Mouse (Mus musculus): ENCODE results near the gene Ttc28. TPM values are rescaled to one million over a fixed set of nuclear protein-coding genes. Genes with fewer than 3 reads are reported as not detected.
A peak's percentile ranks its signal among the peaks of the same experiment; 100 is the strongest.

Ttc28 gene
- total and polyA plus RNA-seq, 2 experiments = 0.81 to 0.83 TPM

DNA sequence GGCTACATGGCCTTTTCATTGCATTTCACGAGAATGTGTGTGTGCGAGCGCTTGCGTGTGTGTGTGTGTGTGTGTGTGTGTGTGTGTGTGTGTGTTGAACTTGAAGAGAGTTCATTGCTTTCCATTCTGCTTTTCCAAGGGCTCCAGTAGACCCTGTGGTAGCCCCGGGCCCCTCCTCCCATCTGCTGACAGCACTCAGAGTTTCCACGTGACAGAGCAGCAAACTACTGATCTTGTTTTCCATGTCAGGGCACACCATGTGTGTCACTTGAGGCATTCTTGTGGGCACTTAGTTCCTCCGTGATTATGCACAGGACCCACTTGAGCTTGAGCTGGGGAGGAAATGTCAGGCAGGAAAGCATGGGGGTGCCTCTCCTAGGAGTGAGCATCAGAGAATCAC, 177.5 kb downstream of the Ttc28 start:
- H3K79me2 ChIP-seq (ENCODE audit: control insufficient read depth, insufficient read depth, low read length) = no peaks in the 10 kb centered on the region
- no peaks in the 10 kb centered on the region for H3K36me3 ChIP-seq (ENCODE audit: control insufficient read depth, insufficient read depth, low read length)
- H3K4me1 ChIP-seq (ENCODE audit: control insufficient read depth, insufficient read depth, low read length) = no peaks in the 10 kb centered on the region
- H3K27ac ChIP-seq (replicated peaks; ENCODE audit: insufficient read depth, low read depth, low read length) = no peak overlapping the region
- TF ChIP-seq CTCF (IDR thresholded peaks at IDR 0.05; ENCODE audit: low read depth, low read length) (no peak), POLR2A (IDR thresholded peaks at IDR 0.05; ENCODE audit: extremely low read depth, insufficient read depth, low read length) (no peak)
- whole genome bisulfite sequencing = 88% methylated on average over 7 of the region's 7 CpGs
- H3K9ac ChIP-seq (ENCODE audit: low read depth, low read length) = no peak overlapping the region
- no peak overlapping the region for H3K4me3 ChIP-seq (ENCODE audit: insufficient read depth, low read depth, low read length)
- no peaks in the 10 kb centered on the region for H3K27me3 ChIP-seq (ENCODE audit: control insufficient read depth, insufficient read depth, low read length)
- no peak for DNase-seq (ENCODE audit: extremely low read depth, low read depth, low spot score)

DNA sequence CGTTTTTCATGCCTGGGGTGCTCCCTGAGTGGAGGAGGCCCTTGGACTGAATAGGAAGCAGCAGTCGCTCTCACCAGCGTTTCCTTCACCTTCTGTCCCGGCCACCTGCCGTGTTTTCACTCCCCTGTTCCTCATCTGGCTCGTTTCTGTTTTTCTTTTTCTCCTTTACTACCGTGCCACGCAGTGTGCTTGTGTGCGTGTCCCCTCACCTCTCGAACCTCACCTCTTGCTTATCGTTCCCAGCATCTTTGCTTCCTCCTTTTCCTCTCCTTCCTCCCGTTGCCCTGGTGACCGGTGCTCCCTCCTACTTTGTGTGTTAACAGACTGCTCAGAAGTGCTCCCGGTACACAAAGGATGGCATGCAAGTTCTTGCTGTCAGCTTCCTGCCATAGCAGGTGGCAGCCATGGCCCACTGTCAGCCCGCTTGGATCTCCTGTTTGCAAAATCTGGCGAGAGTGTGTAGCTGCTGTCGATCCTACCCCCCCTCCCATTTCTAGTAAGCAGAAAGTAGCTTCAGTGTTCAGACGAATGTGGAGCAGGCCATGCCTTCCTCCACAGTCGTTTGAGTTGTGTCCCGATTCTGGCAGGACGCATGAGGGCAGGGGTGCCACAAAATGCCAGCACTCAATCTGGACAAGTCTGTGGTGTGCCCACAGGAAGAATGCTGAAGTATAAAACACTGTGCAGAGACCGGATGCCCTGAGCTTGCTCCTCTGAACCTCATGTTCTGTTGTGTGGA, 179.0 kb downstream of the Ttc28 start:
- H3K27ac ChIP-seq (replicated peaks; ENCODE audit: insufficient read depth, low read depth, low read length) = no peak overlapping the region
- WGBS = 70% methylated on average over 22 of the region's 22 CpGs
- H3K9ac ChIP-seq (ENCODE audit: low read depth, low read length) = no peak overlapping the region
- H3K27me3 ChIP-seq (ENCODE audit: control insufficient read depth, insufficient read depth, low read length) = no peaks in the 10 kb centered on the region
- H3K36me3 ChIP-seq (ENCODE audit: control insufficient read depth, insufficient read depth, low read length) = no peaks in the 10 kb centered on the region
- H3K79me2 ChIP-seq (ENCODE audit: control insufficient read depth, insufficient read depth, low read length) = no peaks in the 10 kb centered on the region
- no peaks in the 10 kb centered on the region for H3K4me1 ChIP-seq (ENCODE audit: control insufficient read depth, insufficient read depth, low read length)
- TF ChIP-seq CTCF (IDR thresholded peaks at IDR 0.05; ENCODE audit: low read depth, low read length) (no peak), POLR2A (IDR thresholded peaks at IDR 0.05; ENCODE audit: extremely low read depth, insufficient read depth, low read length) (no peak)
- no peak for DNase-seq (ENCODE audit: extremely low read depth, low read depth, low spot score)
- H3K4me3 ChIP-seq (ENCODE audit: insufficient read depth, low read depth, low read length) = no peak overlapping the region

DNA sequence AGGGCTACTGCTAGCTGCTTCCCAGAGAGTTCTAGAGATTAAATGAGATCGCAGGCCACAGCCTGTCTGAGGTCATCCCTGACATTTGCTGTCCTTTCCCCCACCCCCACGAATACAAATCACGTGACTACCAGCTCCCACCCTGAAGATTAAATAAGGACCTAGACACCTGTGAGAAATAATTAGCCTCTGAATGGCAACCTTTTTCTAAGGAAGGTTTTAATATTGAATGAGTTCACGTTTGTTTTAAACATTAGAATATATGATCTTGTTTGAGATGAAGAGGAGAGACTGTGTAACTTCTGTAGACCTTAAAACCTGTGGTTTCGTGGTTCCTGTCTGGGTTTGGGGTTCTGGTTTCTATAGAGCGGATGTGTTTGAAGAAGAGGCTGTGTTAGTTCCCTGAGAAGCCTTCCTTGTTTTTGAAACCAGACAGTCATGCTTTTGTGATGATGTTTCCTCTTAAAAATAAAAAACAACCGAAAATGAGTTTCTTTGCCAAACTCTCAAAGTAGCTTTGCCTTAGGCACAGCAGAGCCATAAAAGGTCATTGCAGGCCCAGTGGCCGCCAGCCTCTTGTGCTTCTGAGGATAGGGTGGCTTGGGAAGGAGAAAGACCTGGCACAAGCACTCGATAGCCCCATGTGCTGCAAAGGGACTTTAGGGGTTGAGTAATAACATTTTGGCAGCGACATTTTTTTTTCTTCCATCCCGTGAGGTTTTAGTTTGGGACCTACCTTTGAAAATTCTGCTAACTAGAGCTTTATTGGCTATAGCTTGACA, 179.7 kb downstream of the Ttc28 start:
- H3K4me1 ChIP-seq (ENCODE audit: control insufficient read depth, insufficient read depth, low read length) = no peaks in the 10 kb centered on the region
- no peaks in the 10 kb centered on the region for H3K36me3 ChIP-seq (ENCODE audit: control insufficient read depth, insufficient read depth, low read length)
- TF ChIP-seq POLR2A (IDR thresholded peaks at IDR 0.05; ENCODE audit: extremely low read depth, insufficient read depth, low read length) (no peak), CTCF (IDR thresholded peaks at IDR 0.05; ENCODE audit: low read depth, low read length) (no peak)
- no peaks in the 10 kb centered on the region for H3K79me2 ChIP-seq (ENCODE audit: control insufficient read depth, insufficient read depth, low read length)
- H3K27ac ChIP-seq (replicated peaks; ENCODE audit: insufficient read depth, low read depth, low read length) = no peak overlapping the region
- DNase-seq (ENCODE audit: extremely low read depth, low read depth, low spot score) = peak; percentile 14
- WGBS = 68% methylated on average over 11 of the region's 11 CpGs
- H3K4me3 ChIP-seq (ENCODE audit: insufficient read depth, low read depth, low read length) = no peak overlapping the region
- H3K9ac ChIP-seq (ENCODE audit: low read depth, low read length) = no peak overlapping the region
- H3K27me3 ChIP-seq (ENCODE audit: control insufficient read depth, insufficient read depth, low read length) = no peaks in the 10 kb centered on the region

DNA sequence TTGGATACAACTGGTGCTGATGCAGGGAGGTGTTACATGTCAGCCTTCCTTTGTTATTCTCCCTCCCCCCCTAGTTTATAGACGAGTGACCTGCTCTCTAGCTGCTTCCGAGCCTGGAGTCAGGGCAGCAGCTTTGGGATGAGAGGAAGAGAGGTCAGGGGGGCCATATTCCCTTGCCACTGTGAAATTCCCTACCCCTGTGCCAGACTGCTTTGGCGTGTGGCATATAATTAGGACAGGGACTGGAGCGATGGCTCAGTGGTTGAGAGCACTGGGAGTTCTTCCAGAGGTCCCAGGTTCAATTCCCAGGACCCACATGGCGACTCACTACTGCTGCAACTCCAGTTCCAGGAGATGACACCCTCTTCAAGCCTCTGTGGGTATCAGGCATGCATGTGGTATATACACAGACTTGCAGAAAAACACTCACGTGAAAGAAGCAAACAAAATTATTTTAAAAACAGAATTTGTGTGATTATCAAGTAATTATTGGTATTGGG, 180.7 kb downstream of the Ttc28 start:
- no peaks in the 10 kb centered on the region for H3K36me3 ChIP-seq (ENCODE audit: control insufficient read depth, insufficient read depth, low read length)
- H3K4me3 ChIP-seq (ENCODE audit: insufficient read depth, low read depth, low read length) = no peak overlapping the region
- no peaks in the 10 kb centered on the region for H3K4me1 ChIP-seq (ENCODE audit: control insufficient read depth, insufficient read depth, low read length)
- no peaks in the 10 kb centered on the region for H3K79me2 ChIP-seq (ENCODE audit: control insufficient read depth, insufficient read depth, low read length)
- TF ChIP-seq POLR2A (IDR thresholded peaks at IDR 0.05; ENCODE audit: extremely low read depth, insufficient read depth, low read length) (no peak), CTCF (IDR thresholded peaks at IDR 0.05; ENCODE audit: low read depth, low read length) (no peak)
- no peak for DNase-seq (ENCODE audit: extremely low read depth, low read depth, low spot score)
- 83% methylated on average over 6 of the region's 6 CpGs for WGBS
- no peak overlapping the region for H3K9ac ChIP-seq (ENCODE audit: low read depth, low read length)
- no peak overlapping the region for H3K27ac ChIP-seq (replicated peaks; ENCODE audit: insufficient read depth, low read depth, low read length)
- H3K27me3 ChIP-seq (ENCODE audit: control insufficient read depth, insufficient read depth, low read length) = no peaks in the 10 kb centered on the region

DNA sequence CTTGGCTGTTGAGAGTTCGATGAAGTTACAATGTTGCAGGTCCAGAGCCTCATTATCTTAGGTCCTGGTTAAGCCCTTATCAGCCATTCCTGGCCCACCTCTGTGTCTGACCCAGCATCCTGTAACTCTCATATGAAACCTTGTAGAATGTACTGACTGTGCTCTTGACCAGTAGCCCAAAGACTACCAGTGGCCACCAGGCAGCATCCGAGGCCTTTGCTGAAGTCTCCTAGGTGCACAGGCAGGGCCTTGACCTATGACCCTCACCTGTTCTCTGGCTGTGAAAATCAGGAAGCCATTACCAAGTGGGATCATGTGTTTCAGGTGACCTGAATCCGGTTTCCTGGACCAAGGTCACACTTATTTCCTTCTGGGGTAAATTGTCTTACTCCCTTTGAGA, 183.6 kb downstream of the Ttc28 start:
- TF ChIP-seq POLR2A (IDR thresholded peaks at IDR 0.05; ENCODE audit: extremely low read depth, insufficient read depth, low read length) = no peak
- no peak for TF ChIP-seq CTCF (IDR thresholded peaks at IDR 0.05; ENCODE audit: low read depth, low read length)
- H3K27ac ChIP-seq (replicated peaks; ENCODE audit: insufficient read depth, low read depth, low read length) = no peak overlapping the region
- H3K9ac ChIP-seq (ENCODE audit: low read depth, low read length) = no peak overlapping the region
- no peak overlapping the region for H3K4me3 ChIP-seq (ENCODE audit: insufficient read depth, low read depth, low read length)
- no peak for DNase-seq (ENCODE audit: extremely low read depth, low read depth, low spot score)
- WGBS = 90% methylated on average over 3 of the region's 3 CpGs
- no peaks in the 10 kb centered on the region for H3K36me3 ChIP-seq (ENCODE audit: control insufficient read depth, insufficient read depth, low read length)
- H3K4me1 ChIP-seq (ENCODE audit: control insufficient read depth, insufficient read depth, low read length) = no peaks in the 10 kb centered on the region
- no peaks in the 10 kb centered on the region for H3K79me2 ChIP-seq (ENCODE audit: control insufficient read depth, insufficient read depth, low read length)
- H3K27me3 ChIP-seq (ENCODE audit: control insufficient read depth, insufficient read depth, low read length) = no peaks in the 10 kb centered on the region
